31 mouse cellular contexts compared by ENCODE assay signal in genomic region chr4:107730391-107731087, GRCm38 (mm10). TPM values are rescaled to one million over a fixed set of nuclear protein-coding genes. Genes with fewer than 3 reads are reported as not detected.
A peak's percentile ranks its signal among the peaks of the same experiment; 100 is the strongest.
DNase-seq lines count a peak whose midpoint lies in the region; ATAC-seq and TF ChIP-seq lines count a peak whose summit lies in the region.
"Had no signal": no experiment of that assay in that cellular context is flagged by ENCODE, and none has a peak within 500 bp of the region (broad histone marks: within the 10 kb centered on the region; RNA-seq: fewer than 3 reads in every experiment).

No protein-coding gene starts in this region.

- no peaks in the 10 kb centered on the region for H3K27me3 ChIP-seq in forebrain, embryonic 14.5 days (replicated peaks; ENCODE audit: control insufficient read depth, insufficient read depth, low read length)
- H3K27me3 ChIP-seq: embryonic facial prominence, embryonic 15.5 days; neural tube, embryonic 12.5 days; stomach, embryonic 15.5 days had no signal

- H3K4me3 ChIP-seq in layer of hippocampus, adult 2 months, result no peak overlapping the region
- no peak overlapping the region for H3K4me3 ChIP-seq in forebrain, embryonic 14.5 days (ENCODE audit: low read depth, low read length)
- H3K4me3 ChIP-seq: embryonic facial prominence, embryonic 15.5 days; heart, embryonic 12.5 days; hindbrain, embryonic 10.5 days; left cerebral cortex, adult 2 months; limb, embryonic 12.5 days; neural tube, embryonic 12.5 days; stomach, embryonic 15.5 days had no signal

- intact Hi-C loops in left cerebral cortex, postnatal 36 days (cut with DNase I), result no loop called here

- no peaks in the 10 kb centered on the region for H3K36me3 ChIP-seq in forebrain, embryonic 14.5 days (ENCODE audit: control insufficient read depth, insufficient read depth, low read length)
- H3K36me3 ChIP-seq: embryonic facial prominence, embryonic 15.5 days; heart, embryonic 12.5 days; hindbrain, embryonic 10.5 days; limb, embryonic 12.5 days; neural tube, embryonic 12.5 days; stomach, embryonic 15.5 days had no signal

- TF ChIP-seq POLR2A in brain, embryonic 14.5 days (IDR thresholded peaks at IDR 0.05; ENCODE audit: borderline replicate concordance, extremely low read depth, insufficient read depth, insufficient read length, poor library complexity, severe bottlenecking), result no peak

- DNase-seq in layer of hippocampus, adult 2 months (ENCODE audit: low spot score in 2 of 2), result no peak
- DNase-seq in layer of hippocampus, adult 8-10 months (ENCODE audit: low spot score in 2 of 2), result no peak
- peak; percentile 55 for DNase-seq in brain, embryonic 14.5 days (ENCODE audit: low read depth)
- no peak for DNase-seq in forebrain, embryonic 14.5 days (ENCODE audit: low spot score)
- DNase-seq in retina, postnatal 1 day, result peak; percentile 88
- no peak for DNase-seq in left cerebral cortex, postnatal 36 days (ENCODE audit: low spot score in 2 of 2)
- no peak for DNase-seq in thymus, postnatal 14 days
- DNase-seq: adrenal gland, adult 8-10 months; cerebellum, adult 8-10 months; cerebellum, postnatal 36 days; gastrocnemius, postnatal 25 days; heart, adult 18-20 months; heart, postnatal 10 days; kidney, postnatal 36 days; layer of hippocampus, adult 9-11 months; liver, postnatal 0 days; right cerebral cortex, adult 18-20 months; right cerebral cortex, postnatal 4 days; thymus, postnatal 36 days had no signal

- no peak for ATAC-seq in forebrain, embryonic 14.5 days
- ATAC-seq: intestine, postnatal 0 days; liver, postnatal 0 days; lung, postnatal 0 days had no signal

- no peaks in the 10 kb centered on the region for H3K9me3 ChIP-seq in forebrain, embryonic 14.5 days (replicated peaks; ENCODE audit: control insufficient read depth, low read length)
- H3K9me3 ChIP-seq: embryonic facial prominence, embryonic 15.5 days; heart, embryonic 12.5 days; hindbrain, embryonic 10.5 days; limb, embryonic 12.5 days; neural tube, embryonic 12.5 days; stomach, embryonic 15.5 days had no signal

- H3K27ac ChIP-seq in layer of hippocampus, adult 2 months, result peak overlapping the region; percentile 62
- peak overlapping the region; percentile 15; the same call in 1 of the 2 replicates for H3K27ac ChIP-seq in forebrain, embryonic 14.5 days (ENCODE audit: low read depth, low read length)
- H3K27ac ChIP-seq: embryonic facial prominence, embryonic 15.5 days; left cerebral cortex, adult 2 months; macrophage; neural tube, embryonic 12.5 days; stomach, embryonic 15.5 days had no signal

- 23% methylated on average over 15 of the region's 15 CpGs for WGBS in forebrain, embryonic 14.5 days

- peaks cover 20% of the 10 kb centered on the region for H3K4me1 ChIP-seq in forebrain, embryonic 14.5 days (ENCODE audit: control insufficient read depth, insufficient read depth, low read length)
- H3K4me1 ChIP-seq: stomach, embryonic 15.5 days had no signal

- H3K4me2 ChIP-seq in forebrain, embryonic 14.5 days (ENCODE audit: low read length), result no peak overlapping the region
- H3K4me2 ChIP-seq: embryonic facial prominence, embryonic 15.5 days; heart, embryonic 12.5 days; limb, embryonic 12.5 days; liver, embryonic 11.5 days; neural tube, embryonic 12.5 days; stomach, embryonic 15.5 days had no signal

- TF ChIP-seq CTCF in layer of hippocampus, adult 2 months (conservative IDR thresholded peaks at IDR 0.05), result no peak
- no peak for TF ChIP-seq CTCF in brain, embryonic 14.5 days (IDR thresholded peaks at IDR 0.05; ENCODE audit: borderline replicate concordance, extremely low read depth, insufficient read depth, insufficient read length)

- H3K9ac ChIP-seq in forebrain, embryonic 14.5 days (ENCODE audit: low read length), result no peak overlapping the region
- H3K9ac ChIP-seq: embryonic facial prominence, embryonic 15.5 days; heart, embryonic 12.5 days; limb, embryonic 12.5 days; liver, postnatal 0 days; neural tube, embryonic 12.5 days; stomach, embryonic 15.5 days had no signal

RNA-seq across cellular contexts. Expression of gene Dmrtb1, which starts 46.5 kb away (rescaled TPM):
- under 1 TPM; 0.27 to 0.49 TPM for total RNA-seq in layer of hippocampus, adult 2 months (2021)
- total RNA-seq in layer of hippocampus, adult 8-10 months (2022), result 1 to 10 TPM in 1 of 4 experiments, under 1 TPM in 2, not detected in 1; 0.59 to 1.4 (median 0.76) TPM
- polyA plus RNA-seq in brain, embryonic 14.5 days (2012; rRNA removed), result 61.0 and 82.4 TPM in 2 replicates
- polyA plus RNA-seq in forebrain, embryonic 14.5 days (2014; fragmentation: Nextera tagmentation; extraction: Ambion mirVana), result 24.3 and 30.6 TPM in 2 replicates
- total RNA-seq in left cerebral cortex, postnatal 36 days (2021), result 1 to 10 TPM in 1 of 2 experiments, under 1 TPM in 1; 0.41 to 1.1 TPM
- total RNA-seq: adrenal gland, adult 8-10 months; gastrocnemius, postnatal 25 days; heart, adult 18-20 months; heart, postnatal 10 days had no signal
- polyA plus RNA-seq: intestine, postnatal 0 days; kidney, embryonic 14.5 days; liver, embryonic 11.5 days; liver, postnatal 0 days; macrophage had no signal

Comparison
In these comparisons a context has a peak if more than half of its experiments do, and no peak if none do; other contexts are left out.
1. DNase-seq: peak in brain, embryonic 14.5 days (single experiment) and retina, postnatal 1 day (single experiment); none in layer of hippocampus, adult 2 months (0 of 2), layer of hippocampus, adult 8-10 months (0 of 2), forebrain, embryonic 14.5 days (single experiment), left cerebral cortex, postnatal 36 days (0 of 2) and thymus, postnatal 14 days (single experiment).